Mouse (Mus musculus): ENCODE measurements around the gene Best1. TPM values are rescaled to one million over a fixed set of nuclear protein-coding genes. Genes with fewer than 3 reads are reported as not detected.

The Best1 gene
- 0.71 TPM for polyA plus RNA-seq (2014; fragmentation: Illumina TruSeq; extraction: RNeasy Lipid Tissue Mini Kit (QIAGEN cat#74804))

GRCm38 (mm10) chr19:10001206-10001969 lies at the start of gene Best1, which contains the start of gene Rab3il1:
TSS of gene Best1 (minus strand) at chr19:10001633.
TSS of gene Rab3il1 (plus strand) at chr19:10001669.

GRCm38 (mm10) chr19:10041388-10042148 lies 40.1 kb upstream of the Best1 start, which contains the start of gene Fads3:
TSS of gene Fads3 (plus strand) at chr19:10041569.

GRCm38 (mm10) chr19:9980258-9980657 lies 21.2 kb downstream of the Best1 start, which contains the start of gene Fth1:
TSS of gene Fth1 (plus strand) at chr19:9980598.

Other genes with a start within 250 kb of the Best1 start
- not detected for gene Scgb2a2, start 154.1 kb downstream of the Best1 start, polyA plus RNA-seq (2014; fragmentation: Illumina TruSeq; extraction: RNeasy Lipid Tissue Mini Kit (QIAGEN cat#74804))
- 15.3 TPM for gene Incenp, start 102.1 kb downstream of the Best1 start, polyA plus RNA-seq (2014; fragmentation: Illumina TruSeq; extraction: RNeasy Lipid Tissue Mini Kit (QIAGEN cat#74804))
- gene Fth1, start 21.0 kb downstream of the Best1 start, polyA plus RNA-seq (2014; fragmentation: Illumina TruSeq; extraction: RNeasy Lipid Tissue Mini Kit (QIAGEN cat#74804)): 1,110 TPM
- 2.9 TPM for gene Rab3il1, start within 50 bp of the Best1 start, polyA plus RNA-seq (2014; fragmentation: Illumina TruSeq; extraction: RNeasy Lipid Tissue Mini Kit (QIAGEN cat#74804))
- 8.5 TPM for gene Fads3, start 39.9 kb upstream of the Best1 start, polyA plus RNA-seq (2014; fragmentation: Illumina TruSeq; extraction: RNeasy Lipid Tissue Mini Kit (QIAGEN cat#74804))
- 23.0 TPM for gene Fads2, start 100.1 kb upstream of the Best1 start, polyA plus RNA-seq (2014; fragmentation: Illumina TruSeq; extraction: RNeasy Lipid Tissue Mini Kit (QIAGEN cat#74804))
- gene Fads1, start 181.3 kb upstream of the Best1 start, polyA plus RNA-seq (2014; fragmentation: Illumina TruSeq; extraction: RNeasy Lipid Tissue Mini Kit (QIAGEN cat#74804)): 116 TPM
- gene Tmem258, start 202.4 kb upstream of the Best1 start, polyA plus RNA-seq (2014; fragmentation: Illumina TruSeq; extraction: RNeasy Lipid Tissue Mini Kit (QIAGEN cat#74804)): 27.8 TPM
- gene Fen1, start 202.5 kb upstream of the Best1 start, polyA plus RNA-seq (2014; fragmentation: Illumina TruSeq; extraction: RNeasy Lipid Tissue Mini Kit (QIAGEN cat#74804)): 3.8 TPM
- 2.4 TPM for gene Myrf, start 239.1 kb upstream of the Best1 start, polyA plus RNA-seq (2014; fragmentation: Illumina TruSeq; extraction: RNeasy Lipid Tissue Mini Kit (QIAGEN cat#74804))

Measured in ovary, adult 10 weeks (tissue).